Mouse (Mus musculus) spleen, adult 2 months (tissue): ENCODE data around the gene Rgs7bp. TPM values are rescaled to one million over a fixed set of nuclear protein-coding genes. Genes with fewer than 3 reads are reported as not detected.

ENCODE experiments used
- DNase-seq, 2 experiments: peaks; one replicate each; pipeline versions ENCODE4 v3.0.0 to v3.0.0-alpha.2; 2012 to 2021; ENCODE audit warnings: low spot score in 2 of 2, low read depth in 1 of 2
- H3K27ac ChIP-seq: fragments of 200-500 bp; 2 replicates; pipeline ENCODE4 v1.5.1; 2012; ENCODE audit warnings: low read length, inconsistent platforms; ENCODE audit not compliant: insufficient read depth
- H3K27me3 ChIP-seq: fragments of 200-500 bp; 2 replicates; pipeline ENCODE4 v1.6.1; 2012; ENCODE audit warnings: mild to moderate bottlenecking, moderate library complexity, low read length, inconsistent platforms; ENCODE audit not compliant: control insufficient read depth, insufficient read depth
- H3K36me3 ChIP-seq: fragments of 200-500 bp; 2 replicates; pipeline ENCODE4 v1.6.1; 2012; ENCODE audit warnings: mild to moderate bottlenecking, low read length, inconsistent platforms; ENCODE audit not compliant: control insufficient read depth, insufficient read depth
- H3K4me1 ChIP-seq: fragments of 200-500 bp; 2 replicates; pipeline ENCODE4 v1.6.1; 2011; ENCODE audit warnings: inconsistent platforms; ENCODE audit not compliant: control insufficient read depth, insufficient read depth, insufficient read length
- H3K4me3 ChIP-seq: fragments of 200-500 bp; 2 replicates; pipeline ENCODE4 v1.5.1; 2011; ENCODE audit warnings: mild to moderate bottlenecking, inconsistent platforms; ENCODE audit not compliant: insufficient read depth, insufficient read length; ENCODE audit errors: extremely low read depth
- CTCF ChIP-seq: fragments of 200-500 bp; IDR thresholded peaks from 2 replicates; pipeline ENCODE4 v1.5.1; 2011; ENCODE audit warnings: mild to moderate bottlenecking, inconsistent platforms; ENCODE audit not compliant: insufficient read depth, insufficient read length, insufficient replicate concordance; ENCODE audit errors: extremely low read depth
- POLR2A ChIP-seq: fragments of 200-500 bp; IDR thresholded peaks from 2 replicates; pipeline ENCODE4 v1.6.1; 2011; ENCODE audit warnings: low read depth, low read length, inconsistent platforms
- WGBS: fragments of 180-500 bp; shearing (Covaris S2); methylation state at CpG from one replicate; pipeline ENCODE4 v1.1.7; 2018; 5-methylcytosine and 5-hydroxymethylcytosine counted together
- polyA plus RNA-seq: library from polyadenylated mRNA; depleted of rRNA; stranded (reverse); fragments of >200 nt; gene quantifications from 2 replicates; pipeline ENCODE4 v1.2.3, GENCODE M21; 2012; rRNA removed

The Rgs7bp gene
- 0.22 and 0.34 TPM in 2 replicates for polyA plus RNA-seq

DNA sequence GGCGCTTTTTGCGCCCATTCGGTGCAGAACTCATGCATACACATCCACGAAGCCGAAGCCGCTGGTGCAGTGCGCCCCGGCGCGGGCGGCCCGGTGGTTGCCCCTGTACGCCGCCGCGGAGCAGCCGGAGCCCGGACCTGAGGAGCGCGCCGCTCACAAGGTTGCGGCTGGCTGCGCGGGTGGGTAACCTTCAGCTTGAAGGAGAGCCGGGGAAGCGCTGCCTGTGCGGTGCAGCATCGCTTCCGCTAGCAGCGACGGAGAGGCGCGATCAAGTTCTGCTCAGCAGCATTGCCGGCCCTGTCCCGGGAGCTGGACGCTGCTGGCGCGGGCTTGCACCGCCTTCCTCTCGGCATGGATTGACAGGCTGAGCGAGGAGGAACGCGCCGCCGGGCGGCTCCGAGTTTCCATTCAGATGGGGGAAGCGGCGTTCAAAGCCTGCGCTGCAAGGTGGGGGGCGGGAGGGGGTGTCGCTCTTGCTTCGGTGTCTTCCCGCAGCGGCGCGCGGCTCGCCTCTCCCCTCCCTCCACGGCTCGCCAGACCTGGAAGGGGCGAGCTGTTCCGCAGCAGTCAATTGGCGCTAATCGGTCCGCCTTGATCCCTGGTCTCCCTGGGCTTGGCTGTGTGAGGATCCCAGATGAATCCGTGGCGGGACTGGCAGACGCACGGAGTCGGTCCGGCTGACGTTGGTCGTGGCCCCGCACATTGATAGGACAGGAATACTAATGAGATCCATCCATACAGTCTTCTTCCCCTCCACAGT is at the start of gene Rgs7bp:
TSS of gene Rgs7bp (minus strand) at position 750 of the 760 bp plus-strand sequence.
- H3K4me3 ChIP-seq = peak within 1 kb of the TSS; percentile 60
- peaks cover 12% of the 10 kb centered on the region; the same call in 1 of the 2 replicates for H3K27me3 ChIP-seq
- H3K4me1 ChIP-seq = peaks cover 5% of the 10 kb centered on the region
- H3K27ac ChIP-seq = no peak within 1 kb of the TSS
- TF ChIP-seq CTCF (no peak), POLR2A (no peak)
- WGBS = under 1% methylated on average over 74 of the region's 75 CpGs
- peak in 1 of 2 experiments; percentile 18 for DNase-seq
- no peaks in the 10 kb centered on the region for H3K36me3 ChIP-seq

DNA sequence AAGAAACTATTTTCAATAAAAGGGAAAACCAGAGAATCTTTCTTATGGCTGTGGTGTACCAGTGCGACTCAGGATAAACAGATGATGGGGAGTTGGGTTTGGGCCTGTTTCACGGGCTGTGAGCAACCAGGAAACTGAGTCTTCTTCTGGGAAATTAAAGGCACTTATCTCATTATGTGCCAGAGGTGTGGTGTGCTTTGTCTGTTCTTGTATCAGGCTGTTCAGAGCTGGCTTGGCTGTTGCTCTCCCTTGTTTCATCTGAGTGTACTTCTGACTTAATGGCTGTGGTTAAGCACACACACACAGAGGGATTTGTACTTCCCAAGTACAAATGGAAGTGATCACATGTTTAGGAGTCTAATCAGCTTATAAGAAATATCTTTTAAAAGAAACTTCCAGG is 49.7 kb upstream of the Rgs7bp start:
- Histone ChIP-seq H3K36me3 (no peaks in the 10 kb centered on the region), H3K4me3 (no peak overlapping the region), H3K27me3 (no peaks in the 10 kb centered on the region), H3K27ac (no peak overlapping the region), H3K4me1 (no peaks in the 10 kb centered on the region)
- no peak for DNase-seq
- 82% methylated on average over 2 of the region's 2 CpGs for WGBS
- no peak for TF ChIP-seq CTCF
- TF ChIP-seq POLR2A = no peak

DNA sequence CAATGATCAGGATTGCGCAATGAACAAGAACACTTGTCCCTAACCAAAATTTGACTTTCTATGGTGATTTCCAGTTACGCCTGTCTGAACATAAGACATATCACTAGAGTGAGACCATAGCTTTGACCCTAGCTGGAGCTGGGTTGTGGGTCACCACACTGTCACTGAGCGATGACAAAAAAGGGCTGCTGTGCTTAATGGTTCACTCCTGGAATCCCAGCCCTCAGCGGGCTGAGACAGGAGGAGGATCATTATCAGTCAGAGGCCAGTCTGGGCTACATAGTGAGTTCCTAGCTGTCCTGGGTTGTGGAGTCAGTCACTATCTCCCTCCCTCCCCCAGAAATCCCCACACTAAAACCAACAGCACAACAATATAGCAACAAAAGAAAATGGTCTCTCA is 46.0 kb upstream of the Rgs7bp start:
- no peak overlapping the region for H3K27ac ChIP-seq
- H3K4me1 ChIP-seq = no peaks in the 10 kb centered on the region
- TF ChIP-seq POLR2A (no peak), CTCF (no peak)
- no peaks in the 10 kb centered on the region for H3K36me3 ChIP-seq
- no peak overlapping the region for H3K4me3 ChIP-seq
- H3K27me3 ChIP-seq = no peaks in the 10 kb centered on the region
- no peak for DNase-seq
- 96% methylated on average over 4 of the region's 4 CpGs for WGBS

- TF ChIP-seq POLR2A = no peak
- no peak for TF ChIP-seq CTCF
- Histone ChIP-seq H3K36me3 (no peaks in the 10 kb centered on the region), H3K27ac (no peak overlapping the region), H3K4me3 (no peak overlapping the region), H3K4me1 (no peaks in the 10 kb centered on the region), H3K27me3 (no peaks in the 10 kb centered on the region)
- no peak for DNase-seq
- WGBS = 89% methylated on average over 2 of the region's 2 CpGs
Observed at GRCm38 (mm10) chr13:105096316-105096715, 41.6 kb upstream of the Rgs7bp start.

DNA sequence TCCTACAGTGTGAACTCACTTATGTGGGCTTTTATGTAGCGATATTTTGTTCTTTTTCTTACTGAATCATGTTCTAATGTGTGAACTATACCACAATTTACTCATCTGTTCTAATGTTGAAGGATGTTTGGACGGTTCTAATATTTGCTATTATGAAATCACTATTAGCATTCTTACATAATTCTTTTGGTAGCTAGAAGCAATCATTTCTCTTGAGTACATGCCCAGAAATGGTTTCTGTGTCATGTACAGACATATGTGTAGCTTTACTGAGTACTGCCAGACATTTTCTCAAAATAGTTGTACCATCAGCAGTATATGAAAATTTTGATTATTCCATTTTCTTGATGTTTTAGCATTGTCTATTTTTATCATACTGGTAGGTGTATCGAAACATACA is 34.5 kb upstream of the Rgs7bp start:
- WGBS = 92% methylated on average over 3 of the region's 3 CpGs
- no peak overlapping the region for H3K27ac ChIP-seq
- H3K27me3 ChIP-seq = no peaks in the 10 kb centered on the region
- H3K4me1 ChIP-seq = no peaks in the 10 kb centered on the region
- no peak for DNase-seq
- no peak overlapping the region for H3K4me3 ChIP-seq
- TF ChIP-seq CTCF (no peak), POLR2A (no peak)
- H3K36me3 ChIP-seq = no peaks in the 10 kb centered on the region

- no peak for TF ChIP-seq POLR2A
- no peak for TF ChIP-seq CTCF
- 95% methylated on average over 10 of the region's 10 CpGs for WGBS
- Histone ChIP-seq H3K4me3 (no peak within 1 kb of the TSS), H3K36me3 (no peaks in the 10 kb centered on the region), H3K4me1 (no peaks in the 10 kb centered on the region), H3K27ac (no peak within 1 kb of the TSS), H3K27me3 (no peaks in the 10 kb centered on the region)
- DNase-seq = no peak
Observed at GRCm38 (mm10) chr13:105081862-105082261, 27.1 kb upstream of the Rgs7bp start, which contains the start of gene 4933425L06Rik. 4933425L06Rik (plus strand) TSS chr13:105082122.

DNA sequence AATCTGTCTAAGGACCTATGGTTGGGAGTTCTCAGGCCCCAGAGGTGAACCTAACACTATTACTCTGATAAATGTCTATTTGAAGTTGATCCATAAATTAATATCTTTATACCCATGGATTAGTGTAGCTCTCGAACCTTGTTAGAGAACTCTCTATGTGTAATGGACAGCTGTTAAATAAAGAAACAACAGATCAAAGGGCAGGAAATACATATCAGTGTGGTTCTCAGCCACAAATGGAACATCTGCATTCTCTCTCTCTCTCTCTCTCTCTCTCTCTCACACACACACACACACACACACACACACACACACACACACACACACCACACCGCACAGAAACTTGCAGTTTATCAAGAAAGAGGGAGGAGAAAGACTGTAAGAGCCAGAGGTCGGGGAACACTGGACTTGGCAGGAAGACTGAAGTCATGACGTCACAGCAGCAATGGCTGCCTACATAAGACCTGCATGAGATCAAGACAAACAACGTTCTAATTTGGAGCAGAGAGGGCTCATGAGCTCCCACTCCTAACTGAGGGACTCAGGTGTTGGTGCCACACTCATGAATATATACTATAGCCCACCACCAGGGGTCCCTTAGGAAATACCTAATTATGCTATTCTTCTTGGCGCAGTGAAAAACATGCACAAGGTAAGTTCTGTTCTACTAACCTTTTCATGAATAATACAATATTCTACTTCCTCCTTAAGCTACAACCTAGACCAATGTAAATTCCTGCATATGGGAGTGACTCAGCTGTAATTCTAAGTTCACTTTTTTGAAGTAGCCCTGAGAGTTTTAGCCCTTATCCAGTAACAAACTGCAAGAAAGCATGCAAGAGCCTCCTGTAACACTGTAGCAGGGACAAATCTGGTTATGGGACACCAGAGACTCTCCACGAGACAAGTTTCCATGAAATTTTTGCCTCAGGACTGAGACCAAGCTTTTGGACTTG is 12.4 kb upstream of the Rgs7bp start:
- H3K27me3 ChIP-seq = no peaks in the 10 kb centered on the region
- no peak overlapping the region for H3K4me3 ChIP-seq
- TF ChIP-seq POLR2A (no peak), CTCF (no peak)
- no peak overlapping the region for H3K27ac ChIP-seq
- peaks cover 5% of the 10 kb centered on the region for H3K4me1 ChIP-seq
- H3K36me3 ChIP-seq = no peaks in the 10 kb centered on the region
- DNase-seq = no peak
- WGBS = 33% methylated on average over 7 of the region's 7 CpGs
